Mouse (Mus musculus) midbrain, embryonic 11.5 days (tissue): Measurements from ENCODE around the gene Pax5. TPM values are rescaled to one million over a fixed set of nuclear protein-coding genes. Genes with fewer than 3 reads are reported as not detected.

Source experiments
- ATAC-seq: fragments of 200-750 bp; cut with Nextera tagmentation; 2 replicates; pipeline ENCODE4 v1.8.0; 2017; ENCODE audit warnings: moderate TSS enrichment, moderate library complexity; ENCODE audit not compliant: low FRiP score
- DNase-seq: peaks from one replicate; pipeline ENCODE4 v3.0.0; 2015; ENCODE audit warnings: low spot score; ENCODE audit errors: missing footprints
- H3K27ac ChIP-seq: fragments of 300-500 bp; sonication (generic); 2 replicates; pipeline ENCODE4 v1.5.1; 2014; ENCODE audit warnings: low read depth, low read length
- H3K27me3 ChIP-seq: fragments of 300-500 bp; sonication (generic); 2 replicates; pipeline ENCODE4 v1.6.1; 2014; ENCODE audit warnings: mild to moderate bottlenecking, low read length, moderate library complexity, mixed read lengths; ENCODE audit not compliant: control insufficient read depth, insufficient read depth
- H3K36me3 ChIP-seq: fragments of 300-500 bp; sonication (generic); 2 replicates; pipeline ENCODE4 v1.6.1; 2014; ENCODE audit warnings: mild to moderate bottlenecking, low read length, moderate library complexity, mixed read lengths; ENCODE audit not compliant: control insufficient read depth, insufficient read depth
- H3K4me1 ChIP-seq: fragments of 300-500 bp; sonication (generic); 2 replicates; pipeline ENCODE4 v1.6.1; 2014; ENCODE audit warnings: low read length; ENCODE audit not compliant: control insufficient read depth, insufficient read depth
- H3K4me2 ChIP-seq: fragments of 300-500 bp; sonication (generic); 2 replicates; pipeline ENCODE4 v1.6.1; 2014; ENCODE audit warnings: mild to moderate bottlenecking, moderate library complexity
- H3K4me3 ChIP-seq: fragments of 300-500 bp; sonication (generic); 2 replicates; pipeline ENCODE4 v1.5.1; 2014; ENCODE audit warnings: low read depth, low read length
- H3K9ac ChIP-seq: fragments of 300-500 bp; sonication (generic); 2 replicates; pipeline ENCODE4 v1.6.1; 2014; ENCODE audit warnings: low read length
- H3K9me3 ChIP-seq: fragments of 300-500 bp; sonication (generic); 2 replicates; pipeline ENCODE4 v1.6.1; 2016; ENCODE audit warnings: low read length; ENCODE audit not compliant: control insufficient read depth
- WGBS: fragments of 180-500 bp; shearing (Covaris S2); extraction: QIAGEN DNeasy Blood & Tissue Kit; methylation state at CpG from one replicate; pipeline ENCODE4 v1.1.7; 2014; 5-methylcytosine and 5-hydroxymethylcytosine counted together
- polyA plus RNA-seq: library from polyadenylated mRNA; unstranded; fragments of >200 nt; fragmentation: Nextera tagmentation; extraction: Ambion mirVana; gene quantifications from 2 replicates; pipeline ENCODE4 v1.2.1, GENCODE M21; 2014

Gene Pax5
- polyA plus RNA-seq, 1 experiment from 2014 or later: 4.1 TPM

GRCm38 (mm10) chr4:44558564-44558955 lies 151.7 kb downstream of the Pax5 start:
- DNase-seq: peak; percentile 90
- Histone ChIP-seq H3K4me3 (peak overlapping the region; percentile 33; the same call in 1 of the 2 replicates), H3K9me3 (no peaks in the 10 kb centered on the region), H3K4me2 (peak overlapping the region; percentile 85), H3K36me3 (no peaks in the 10 kb centered on the region), H3K27me3 (peaks cover 2% of the 10 kb centered on the region; the same call in 1 of the 2 replicates), H3K4me1 (peaks cover 12% of the 10 kb centered on the region), H3K9ac (no peak overlapping the region; the same call in 1 of the 2 replicates), H3K27ac (peak overlapping the region; percentile 37)
- WGBS: 1% methylated on average over 7 of the region's 7 CpGs
- ATAC-seq: peak; percentile 57

GRCm38 (mm10) chr4:44557815-44558563 lies 152.3 kb downstream of the Pax5 start:
- Histone ChIP-seq H3K27me3 (peaks cover 2% of the 10 kb centered on the region; the same call in 1 of the 2 replicates), H3K4me1 (peaks cover 12% of the 10 kb centered on the region), H3K9me3 (no peaks in the 10 kb centered on the region), H3K27ac (peak overlapping the region; percentile 37), H3K36me3 (no peaks in the 10 kb centered on the region), H3K4me2 (peak overlapping the region; percentile 85), H3K4me3 (peak overlapping the region; percentile 33), H3K9ac (peak overlapping the region; percentile 61)
- ATAC-seq (peak; percentile 93), DNase-seq (peak; percentile 97)
- 4% methylated on average over 36 of the region's 36 CpGs for WGBS

GRCm38 (mm10) chr4:44556586-44557281 lies 153.6 kb downstream of the Pax5 start:
- H3K27me3 ChIP-seq: peaks cover 2% of the 10 kb centered on the region; the same call in 1 of the 2 replicates
- no peak overlapping the region for H3K4me2 ChIP-seq
- H3K9ac ChIP-seq: no peak overlapping the region
- no peak overlapping the region for H3K27ac ChIP-seq
- H3K4me3 ChIP-seq: no peak overlapping the region
- ATAC-seq: no peak
- no peaks in the 10 kb centered on the region for H3K9me3 ChIP-seq
- no peaks in the 10 kb centered on the region for H3K36me3 ChIP-seq
- no peak for DNase-seq
- WGBS: 93% methylated on average over 9 of the region's 9 CpGs
- peaks cover 12% of the 10 kb centered on the region for H3K4me1 ChIP-seq

GRCm38 (mm10) chr4:44555576-44555975 lies 154.7 kb downstream of the Pax5 start:
- H3K9me3 ChIP-seq: no peaks in the 10 kb centered on the region
- ATAC-seq (no peak), DNase-seq (no peak)
- no peak overlapping the region for H3K4me2 ChIP-seq
- H3K9ac ChIP-seq: no peak overlapping the region
- no peak overlapping the region for H3K4me3 ChIP-seq
- 89% methylated on average over 9 of the region's 9 CpGs for WGBS
- peaks cover 2% of the 10 kb centered on the region; the same call in 1 of the 2 replicates for H3K27me3 ChIP-seq
- H3K36me3 ChIP-seq: no peaks in the 10 kb centered on the region
- H3K4me1 ChIP-seq: peaks cover 12% of the 10 kb centered on the region
- H3K27ac ChIP-seq: no peak overlapping the region

GRCm38 (mm10) chr4:44551470-44551869 lies 158.8 kb downstream of the Pax5 start:
- no peak overlapping the region for H3K4me2 ChIP-seq
- H3K9ac ChIP-seq: no peak overlapping the region
- 89% methylated on average over 12 of the region's 12 CpGs for WGBS

GRCm38 (mm10) chr4:44549029-44549428 lies 161.3 kb downstream of the Pax5 start:
- ATAC-seq: no peak
- H3K4me3 ChIP-seq: no peak overlapping the region
- no peak overlapping the region for H3K4me2 ChIP-seq
- WGBS: 90% methylated on average over 7 of the region's 7 CpGs
- no peak for DNase-seq
- no peaks in the 10 kb centered on the region for H3K9me3 ChIP-seq
- H3K27ac ChIP-seq: no peak overlapping the region
- no peaks in the 10 kb centered on the region for H3K4me1 ChIP-seq
- H3K9ac ChIP-seq: no peak overlapping the region
- H3K36me3 ChIP-seq: no peaks in the 10 kb centered on the region
- no peaks in the 10 kb centered on the region for H3K27me3 ChIP-seq

More at GRCm38 (mm10) chr4:44551470-44551869, 158.8 kb downstream of the Pax5 start:
- DNase-seq (no peak), ATAC-seq (no peak)
- H3K9me3 ChIP-seq: no peaks in the 10 kb centered on the region
- H3K4me3 ChIP-seq: no peak overlapping the region
- no peaks in the 10 kb centered on the region for H3K4me1 ChIP-seq
- no peak overlapping the region for H3K27ac ChIP-seq
- no peaks in the 10 kb centered on the region for H3K36me3 ChIP-seq
- H3K27me3 ChIP-seq: no peaks in the 10 kb centered on the region

- H3K9me3 ChIP-seq: no peaks in the 10 kb centered on the region
- H3K4me3 ChIP-seq: no peak overlapping the region
- ATAC-seq (no peak), DNase-seq (no peak)
- no peak overlapping the region for H3K27ac ChIP-seq
- H3K9ac ChIP-seq: no peak overlapping the region
- no peaks in the 10 kb centered on the region for H3K36me3 ChIP-seq
- H3K4me1 ChIP-seq: no peaks in the 10 kb centered on the region
- H3K4me2 ChIP-seq: no peak overlapping the region
- 35% methylated on average over 8 of the region's 8 CpGs for WGBS
- no peaks in the 10 kb centered on the region for H3K27me3 ChIP-seq
These were observed 164.6 kb downstream of the Pax5 start for GRCm38 (mm10) chr4:44545669-44546068.

- DNase-seq: no peak
- no peak for ATAC-seq
- Histone ChIP-seq H3K27me3 (no peaks in the 10 kb centered on the region), H3K27ac (no peak overlapping the region), H3K4me3 (no peak overlapping the region), H3K4me1 (no peaks in the 10 kb centered on the region), H3K4me2 (no peak overlapping the region), H3K9me3 (no peaks in the 10 kb centered on the region), H3K36me3 (no peaks in the 10 kb centered on the region), H3K9ac (no peak overlapping the region)
- WGBS: 69% methylated on average over 1 of the region's 1 CpGs
These were observed 165.8 kb downstream of the Pax5 start for GRCm38 (mm10) chr4:44544495-44544894.

- H3K9ac ChIP-seq: no peak overlapping the region
- WGBS: 92% methylated on average over 2 of the region's 2 CpGs
These were observed 166.4 kb downstream of the Pax5 start for GRCm38 (mm10) chr4:44543880-44544279.

More at GRCm38 (mm10) chr4:44543880-44544279, 166.4 kb downstream of the Pax5 start:
- no peak overlapping the region for H3K27ac ChIP-seq
- ATAC-seq: no peak
- H3K36me3 ChIP-seq: no peaks in the 10 kb centered on the region
- H3K4me1 ChIP-seq: no peaks in the 10 kb centered on the region
- H3K9me3 ChIP-seq: no peaks in the 10 kb centered on the region
- no peak for DNase-seq
- no peaks in the 10 kb centered on the region for H3K27me3 ChIP-seq
- no peak overlapping the region for H3K4me3 ChIP-seq
- H3K4me2 ChIP-seq: no peak overlapping the region
